Mouse (Mus musculus) embryo, embryonic 9.5 days (tissue): Measurements from ENCODE around the gene Rasa2.
"Not testable (repeated sequence)": the region's sequence is repeated elsewhere in the genome, so short reads cannot be mapped to it uniquely, and the experiment has no call there.

Experiments
- DNase-seq: peaks from one replicate; pipeline ENCODE4 v3.0.0-alpha.2; 2017; ENCODE audit errors: extremely low spot score

Gene Rasa2

DNA sequence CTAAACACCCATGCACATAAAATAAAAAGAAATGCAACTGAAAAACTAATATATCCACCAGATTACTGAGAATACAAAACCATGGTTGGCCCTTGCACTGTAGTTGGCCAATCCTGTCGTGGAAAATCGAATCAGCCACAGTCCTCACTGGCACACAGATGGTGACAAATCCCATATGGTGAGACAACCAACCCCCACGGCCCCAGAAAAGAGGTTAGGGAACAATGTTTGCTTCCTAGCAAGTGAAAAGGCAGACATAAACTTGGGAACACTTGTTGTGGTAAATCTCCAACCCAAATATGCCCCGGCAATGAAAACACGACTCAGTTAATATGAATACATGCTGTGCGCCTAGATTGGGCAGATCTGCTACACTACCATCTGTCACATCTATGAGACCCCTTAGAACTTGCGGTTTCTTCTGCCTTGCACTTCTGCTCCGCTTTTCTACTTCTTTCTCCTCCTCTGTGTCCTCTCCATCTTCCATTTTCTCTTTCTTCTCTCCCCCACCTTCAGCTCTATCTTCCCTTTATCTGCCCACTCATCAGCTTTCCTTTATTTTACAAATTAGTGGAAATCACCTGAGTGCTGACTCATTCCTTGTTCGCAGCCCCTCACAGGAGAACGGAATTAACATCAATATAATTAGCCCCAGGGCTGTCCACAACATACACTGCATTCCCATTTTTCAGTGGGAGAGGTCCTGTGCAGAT lies 101.3 kb downstream of the Rasa2 start:
- DNase-seq: no peak

DNA sequence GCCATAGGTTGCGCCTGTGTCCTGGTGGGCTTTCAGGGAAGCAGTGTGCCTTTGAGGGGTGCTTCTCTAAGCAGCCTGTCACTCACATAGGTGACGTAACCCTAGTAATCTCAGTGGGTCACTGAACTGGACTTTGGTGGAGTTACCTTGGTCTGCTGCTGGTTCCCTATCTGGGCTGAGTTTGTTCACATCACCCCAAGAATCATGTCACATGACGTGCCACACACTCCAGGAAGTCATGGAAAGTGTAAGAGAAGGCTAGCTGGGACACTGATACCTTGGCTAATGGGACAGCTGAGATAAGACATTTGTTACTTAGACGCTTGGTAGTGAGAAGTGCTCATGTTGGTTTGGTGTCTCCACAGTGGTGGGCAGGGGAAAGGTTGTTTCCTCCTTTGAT lies 105.4 kb downstream of the Rasa2 start:
- no peak for DNase-seq

DNA sequence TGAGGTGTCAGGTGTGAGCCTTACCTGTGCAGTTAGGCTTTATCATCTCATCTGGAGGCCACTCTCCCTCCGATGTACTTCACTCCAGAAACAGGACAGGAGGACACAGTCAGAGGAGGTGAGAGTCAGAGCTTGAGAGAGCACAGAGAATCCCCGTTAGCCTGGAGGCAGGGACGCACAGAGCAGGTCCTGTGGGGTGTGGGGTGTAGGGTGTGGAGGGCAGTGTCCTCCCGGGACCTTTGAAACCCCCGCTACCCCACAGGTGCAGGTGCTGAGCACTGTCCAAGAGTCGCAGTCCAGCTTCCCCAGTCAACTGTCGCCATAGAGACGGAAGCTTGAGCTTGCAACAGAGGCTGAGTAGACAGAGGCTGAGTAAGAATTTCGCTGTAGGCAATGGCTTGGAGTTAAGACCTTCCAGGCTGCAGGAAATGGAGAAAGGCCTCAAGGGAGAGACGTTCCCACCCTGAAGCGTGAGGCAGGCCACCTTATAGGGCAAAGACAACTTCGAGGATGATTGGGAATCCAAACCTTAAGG lies 106.4 kb downstream of the Rasa2 start, which contains the start of gene Gm28729:
Gene Gm28729 (minus strand): TSS at position 293 of the 535 bp plus-strand sequence.
- DNase-seq: no peak

DNA sequence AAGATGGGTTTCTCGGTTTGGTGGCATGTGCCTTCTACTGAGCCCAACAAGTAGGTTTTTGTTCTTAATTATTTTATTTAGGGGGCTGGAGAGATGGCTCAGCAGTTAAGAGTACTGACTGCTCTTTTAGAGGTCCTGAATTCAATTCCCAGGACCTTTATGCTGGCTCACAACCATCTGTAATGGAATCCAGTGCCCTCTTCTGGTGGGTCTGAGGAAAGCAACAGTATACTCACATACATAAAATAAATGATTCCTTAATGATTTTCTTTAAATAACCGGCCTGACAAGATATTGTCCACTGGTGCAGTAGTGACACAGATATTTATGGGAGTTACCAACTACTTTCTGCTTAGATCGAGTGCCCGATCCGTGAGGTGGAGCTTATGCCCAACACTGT lies 108.3 kb downstream of the Rasa2 start:
- no peak for DNase-seq

DNA sequence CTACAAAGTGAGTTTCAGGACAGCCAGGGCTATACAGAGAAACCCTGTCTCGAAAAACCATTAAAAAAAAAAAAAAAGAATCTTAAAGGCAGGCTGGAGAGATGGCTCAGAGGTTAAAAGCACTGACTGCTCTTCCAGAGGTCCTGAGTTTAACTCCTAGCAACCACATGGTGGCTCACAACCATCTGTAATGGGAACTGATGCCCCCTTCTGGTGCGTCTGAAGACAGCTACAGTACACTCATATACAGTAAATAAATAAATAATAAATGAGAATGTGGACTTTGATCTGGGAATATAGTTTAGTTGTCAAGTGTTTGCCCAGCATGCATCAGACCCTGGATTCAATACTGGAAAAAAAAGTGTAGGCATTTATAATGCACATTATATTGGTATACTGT lies 109.8 kb downstream of the Rasa2 start:
- not testable (repeated sequence) for DNase-seq

DNA sequence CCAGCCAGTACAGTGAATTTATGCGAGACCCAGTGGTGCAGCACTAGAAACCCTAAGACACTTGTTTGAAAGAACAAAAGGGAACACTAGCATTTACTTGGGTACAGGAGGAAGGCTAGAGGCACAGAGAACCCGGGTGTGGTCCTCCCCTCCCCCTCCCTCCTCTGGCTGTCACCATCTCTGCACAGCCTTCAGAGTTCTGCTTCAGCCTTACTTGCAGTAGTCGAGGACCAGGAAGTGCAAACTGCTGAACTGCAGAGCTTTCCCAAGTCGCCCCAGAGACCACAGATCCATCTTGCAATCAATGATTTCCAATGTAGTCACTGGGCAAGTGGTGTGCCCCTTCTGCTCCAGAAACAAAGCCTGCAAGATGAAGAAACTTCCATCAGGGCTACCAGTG lies 114.0 kb downstream of the Rasa2 start:
- no peak for DNase-seq

DNA sequence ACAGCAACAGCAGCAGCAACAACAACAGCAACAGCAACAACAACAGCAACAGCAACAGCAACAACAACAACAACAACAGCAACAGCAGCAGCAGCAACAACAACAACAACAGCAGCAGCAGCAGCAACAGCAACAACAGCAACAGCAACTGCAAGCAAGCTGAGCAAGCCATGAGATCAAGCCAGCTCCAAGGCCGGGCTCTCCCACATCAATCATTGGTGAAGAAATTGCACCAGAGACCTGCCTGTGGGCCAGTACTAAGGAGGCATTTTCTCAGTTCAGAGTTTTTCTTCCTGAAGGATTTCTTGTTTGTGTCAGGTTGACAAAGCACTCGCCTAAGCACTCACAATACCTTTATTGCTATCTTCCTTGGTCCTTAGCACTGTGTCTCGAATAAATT lies 114.6 kb downstream of the Rasa2 start:
- no peak for DNase-seq

DNA sequence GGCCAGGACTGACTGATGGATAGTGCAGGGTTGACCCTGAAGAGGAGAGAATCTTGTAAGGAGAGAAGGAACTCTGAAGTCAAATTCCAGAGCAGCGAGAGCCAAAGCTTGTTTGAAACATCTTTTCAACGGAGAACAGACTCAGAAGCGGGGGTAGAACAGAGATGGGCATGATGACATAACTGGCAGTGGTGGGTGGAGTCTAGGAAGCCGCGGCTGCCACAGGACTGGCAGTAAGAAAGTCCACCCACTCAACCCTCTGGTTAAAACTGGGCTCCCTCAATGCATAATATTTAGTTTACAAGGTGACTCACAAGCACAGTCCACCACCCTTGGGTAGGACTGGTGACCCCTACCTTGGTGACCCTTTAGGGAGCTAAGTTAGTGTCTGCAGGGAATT lies 115.7 kb downstream of the Rasa2 start:
- DNase-seq: no peak

GRCm38 (mm10) chr9:96514278-96514677 lies 117.1 kb downstream of the Rasa2 start:
- no peak for DNase-seq

DNA sequence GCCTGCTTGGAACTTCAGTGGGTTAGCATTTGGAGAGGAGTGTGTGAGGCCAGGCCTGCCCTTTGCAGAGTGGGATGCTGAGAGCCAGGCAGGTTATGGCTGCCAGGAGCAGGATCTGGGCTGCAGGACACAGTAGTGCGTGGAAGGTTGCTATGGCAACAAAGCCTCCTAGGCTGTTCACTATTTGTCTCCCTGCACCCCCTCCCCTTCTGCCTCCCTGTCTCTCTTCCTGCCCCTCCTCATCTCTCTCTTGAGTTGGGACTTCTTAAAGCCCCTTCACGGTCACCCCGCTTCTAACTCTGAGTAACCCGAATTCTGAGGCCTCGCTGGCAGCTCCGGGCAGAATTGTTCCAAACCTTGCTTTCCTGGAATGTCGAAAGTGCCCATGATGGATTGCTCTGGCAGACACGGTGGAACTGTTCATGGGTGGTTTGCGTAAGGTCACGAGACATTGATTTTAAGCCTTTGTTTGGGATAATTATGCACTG lies 125.4 kb downstream of the Rasa2 start:
- DNase-seq: peak; percentile 63

- DNase-seq: no peak
Observed at GRCm38 (mm10) chr9:96505156-96505555, 126.3 kb downstream of the Rasa2 start.

DNA sequence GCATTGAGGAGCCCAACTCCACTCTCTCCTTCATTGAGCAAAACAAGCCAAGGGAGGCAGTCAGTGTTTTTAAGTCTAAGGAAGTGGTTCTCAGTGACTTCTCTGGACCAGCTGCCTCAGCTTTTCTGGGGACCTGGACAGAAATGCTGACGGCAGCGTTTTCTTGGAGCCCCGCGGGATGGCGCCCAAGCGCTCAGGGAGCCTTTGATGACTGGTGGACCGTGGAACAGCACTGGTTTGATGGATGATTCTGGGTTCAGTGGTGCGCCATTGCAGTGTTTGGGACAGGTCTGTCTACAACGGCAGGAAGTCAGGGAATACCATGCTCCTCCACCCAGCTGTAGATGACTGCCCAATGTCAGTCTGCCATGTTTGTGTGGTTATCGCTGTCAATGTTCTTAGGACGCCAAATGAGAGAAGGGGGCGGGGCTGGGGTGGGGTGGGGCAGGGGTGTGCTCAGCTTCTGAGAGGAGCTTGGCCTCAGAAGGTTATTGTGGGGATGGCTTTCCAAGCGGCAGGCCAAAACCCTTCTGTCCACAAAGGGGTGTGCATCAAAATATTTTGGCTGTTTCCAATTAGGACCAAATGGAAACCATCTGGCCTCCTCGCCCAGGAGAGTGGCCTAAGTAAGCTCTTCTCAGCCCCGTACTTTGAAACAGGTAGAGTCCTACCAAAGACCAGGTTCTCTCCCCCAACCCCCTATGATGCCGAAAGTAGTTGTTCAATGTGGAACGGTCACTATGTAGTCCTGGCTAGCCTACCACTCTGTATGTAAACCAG lies 127.1 kb downstream of the Rasa2 start:
- DNase-seq: peak; percentile 18

DNA sequence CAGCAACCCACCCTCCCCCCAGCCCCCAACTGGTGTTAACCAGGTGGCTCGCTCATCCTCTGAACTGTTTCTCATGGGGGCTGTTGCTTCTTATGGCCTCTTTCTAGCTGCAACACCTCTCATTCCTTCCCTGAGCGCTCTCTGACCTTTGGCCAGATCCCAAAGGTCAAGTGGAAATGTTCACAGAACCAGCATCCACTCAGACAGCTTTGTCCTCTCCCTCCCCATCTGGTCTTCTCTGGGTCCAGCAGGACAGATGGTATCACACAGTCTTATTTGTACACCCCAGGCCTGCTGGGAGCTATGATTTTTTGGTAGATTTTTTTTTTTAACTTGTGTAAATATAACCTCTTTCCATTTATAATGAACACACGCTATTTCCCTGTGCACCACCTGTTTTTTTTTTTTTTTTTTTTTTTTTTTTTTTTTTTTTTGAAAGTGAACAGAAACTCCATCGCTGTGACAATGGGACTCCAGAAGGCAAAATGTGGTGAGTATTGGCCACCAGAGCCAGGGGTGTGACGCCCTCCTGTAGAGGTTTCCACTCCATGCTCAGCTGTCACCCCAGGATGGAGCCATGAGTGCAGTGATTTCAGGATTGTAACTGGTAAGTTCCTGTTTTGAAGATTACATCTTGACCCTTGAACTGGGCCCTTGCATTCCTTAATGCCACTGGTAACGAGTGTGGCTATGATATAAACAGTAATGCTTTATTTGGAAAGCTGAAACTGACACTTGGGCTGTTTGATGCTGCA lies 128.4 kb downstream of the Rasa2 start:
- no peak for DNase-seq

GRCm38 (mm10) chr9:96501217-96501616 lies 130.2 kb downstream of the Rasa2 start:
- DNase-seq: no peak

DNA sequence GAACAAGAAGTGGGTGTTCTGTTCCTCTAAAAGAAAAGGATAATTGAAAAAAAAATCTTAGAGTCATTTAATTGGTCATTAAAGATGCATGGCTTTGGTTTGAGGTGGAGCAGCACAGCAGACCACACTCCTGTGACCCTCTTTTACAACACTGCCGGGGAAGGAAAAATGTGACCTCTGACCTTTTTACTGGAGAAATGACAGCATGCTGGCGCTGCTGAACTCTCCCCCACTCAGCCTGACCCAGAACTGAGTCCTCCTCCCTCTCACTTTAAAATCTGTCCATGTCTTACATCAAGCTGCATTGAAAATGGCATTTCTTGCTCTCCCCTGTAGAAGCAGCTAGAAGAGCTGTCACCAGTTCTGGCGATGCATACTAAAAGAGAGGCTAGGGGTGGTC lies 138.2 kb downstream of the Rasa2 start:
- no peak for DNase-seq

GRCm38 (mm10) chr9:96491810-96492209 lies 139.6 kb downstream of the Rasa2 start:
- DNase-seq: peak; percentile 46
